Mouse (Mus musculus) E14TG2a.4 (cell line): ENCODE data around the gene Plxna2.

ENCODE experiments used
- H3K27me3 ChIP-seq: 2 replicates; pipeline ENCODE4 v1.6.1; 2014; ENCODE audit warnings: low read length, control low read depth; ENCODE audit not compliant: insufficient read depth
- H3K36me3 ChIP-seq: 2 replicates; pipeline ENCODE4 v1.6.1; 2014; ENCODE audit warnings: low read length, control low read depth; ENCODE audit not compliant: insufficient read depth
- H3K4me1 ChIP-seq: replicated peaks from 2 replicates; pipeline ENCODE4 v1.6.1; 2014; ENCODE audit warnings: low read depth, low read length, control low read depth
- H3K4me3 ChIP-seq: replicated peaks from 2 replicates; pipeline ENCODE4 v1.5.1; 2014; ENCODE audit warnings: mild to moderate bottlenecking, low read length
- H3K9me3 ChIP-seq: 2 replicates; pipeline ENCODE4 v1.6.1; 2014; ENCODE audit warnings: low read length, control low read depth
- CTCF ChIP-seq: conservative IDR thresholded peaks from 2 replicates; pipeline ENCODE4 v1.5.1; 2014; ENCODE audit warnings: low read length
- NANOG ChIP-seq: IDR thresholded peaks from 2 replicates; pipeline ENCODE4 v1.6.1; 2014; ENCODE audit warnings: borderline replicate concordance, low read length, mixed read lengths
- POU5F1 ChIP-seq: IDR thresholded peaks from 2 replicates; pipeline ENCODE4 v1.6.1; 2014; ENCODE audit warnings: low read length, borderline replicate concordance

Plxna2 gene

DNA sequence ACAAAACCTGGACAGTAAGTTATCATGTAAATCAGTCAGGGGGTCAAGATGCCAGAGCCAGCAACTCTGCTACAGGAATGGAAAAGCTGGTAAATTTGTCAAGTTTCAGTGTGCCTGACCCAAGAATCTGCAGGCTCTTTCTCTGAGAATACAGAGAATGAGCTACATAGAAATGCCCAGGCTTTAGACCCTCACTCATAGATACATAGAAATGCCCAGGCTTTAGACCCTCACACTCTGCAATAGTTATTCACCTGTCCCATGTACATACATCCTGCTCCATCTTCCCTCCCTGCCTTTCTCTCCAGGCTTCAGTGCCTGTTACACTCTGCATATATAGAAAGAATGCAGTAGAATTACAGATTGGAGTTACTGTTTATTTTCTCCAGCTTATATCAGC, 129.2 kb downstream of the Plxna2 start:
- H3K4me1 ChIP-seq = peaks cover 26% of the 10 kb centered on the region
- no peaks in the 10 kb centered on the region for H3K36me3 ChIP-seq
- no peak for TF ChIP-seq CTCF
- no peaks in the 10 kb centered on the region for H3K9me3 ChIP-seq
- H3K27me3 ChIP-seq = no peaks in the 10 kb centered on the region
- H3K4me3 ChIP-seq = no peak overlapping the region

DNA sequence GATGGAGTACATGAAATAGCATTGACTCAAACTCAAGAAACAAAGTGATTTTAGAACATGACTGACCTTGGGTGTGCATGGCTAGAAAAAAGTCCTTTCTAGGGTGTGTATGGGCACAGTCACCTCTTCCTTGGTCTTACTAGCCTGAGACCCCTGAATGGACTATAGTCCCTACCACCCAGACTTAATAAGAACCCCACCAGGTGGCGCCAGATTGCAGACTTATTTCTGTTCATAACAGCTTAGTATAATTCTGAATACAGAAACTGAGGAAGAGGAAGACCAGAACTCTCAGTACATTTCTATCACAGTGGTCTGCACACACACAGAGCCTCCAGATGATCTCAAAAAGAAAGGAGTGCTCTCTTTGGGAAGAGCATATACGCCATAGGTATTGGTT, 135.2 kb downstream of the Plxna2 start:
- TF ChIP-seq CTCF = peak; percentile 53
- no peak for TF ChIP-seq POU5F1
- H3K36me3 ChIP-seq = no peaks in the 10 kb centered on the region
- H3K4me3 ChIP-seq = no peak overlapping the region
- no peaks in the 10 kb centered on the region for H3K4me1 ChIP-seq
- no peaks in the 10 kb centered on the region for H3K9me3 ChIP-seq
- H3K27me3 ChIP-seq = no peaks in the 10 kb centered on the region

DNA sequence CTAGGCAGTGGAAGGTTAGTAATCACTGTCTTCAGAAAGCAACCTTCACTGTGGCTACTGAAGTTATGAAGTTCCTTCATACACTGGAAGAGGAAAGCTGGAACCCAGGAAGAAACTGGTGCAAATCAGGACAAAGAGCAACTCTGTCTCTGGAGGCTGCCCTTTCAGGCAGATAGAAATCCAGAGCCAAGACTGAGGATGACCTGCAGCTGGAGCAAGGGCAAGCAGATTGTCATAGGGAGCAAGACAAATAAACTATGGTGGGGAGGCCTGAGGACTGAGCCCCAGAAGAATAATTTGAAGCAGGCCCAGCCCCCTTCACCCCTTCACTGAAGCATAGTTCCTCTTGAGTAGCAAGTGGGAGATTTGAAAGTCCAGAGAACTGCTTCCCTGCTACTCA, 138.0 kb downstream of the Plxna2 start:
- H3K9me3 ChIP-seq = no peaks in the 10 kb centered on the region
- H3K27me3 ChIP-seq = no peaks in the 10 kb centered on the region
- H3K4me3 ChIP-seq = no peak overlapping the region
- no peak for TF ChIP-seq CTCF
- no peak for TF ChIP-seq POU5F1
- TF ChIP-seq NANOG = no peak
- no peaks in the 10 kb centered on the region for H3K4me1 ChIP-seq
- no peaks in the 10 kb centered on the region for H3K36me3 ChIP-seq

DNA sequence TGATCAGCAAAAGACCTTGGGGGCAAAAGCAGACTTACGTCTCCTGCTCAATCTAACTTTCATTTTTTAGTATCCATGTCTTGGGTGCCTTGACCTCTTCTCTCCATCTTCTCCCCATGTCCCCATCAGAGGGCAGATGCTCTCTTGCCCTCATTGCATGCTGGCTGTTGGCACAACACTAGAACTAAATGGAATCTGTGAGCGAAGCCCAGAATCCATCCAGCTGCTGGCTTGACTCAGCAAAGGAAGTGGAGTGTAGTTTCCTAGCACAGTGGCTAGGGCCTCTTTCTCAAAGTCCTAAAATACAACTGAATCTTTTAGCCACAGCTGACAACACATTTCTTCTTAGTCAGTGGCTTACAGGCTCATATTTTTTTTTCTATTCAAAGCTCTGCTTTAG, 138.4 kb downstream of the Plxna2 start:
- H3K27me3 ChIP-seq = no peaks in the 10 kb centered on the region
- no peak for TF ChIP-seq POU5F1
- TF ChIP-seq CTCF = no peak
- TF ChIP-seq NANOG = no peak
- no peaks in the 10 kb centered on the region for H3K9me3 ChIP-seq
- H3K36me3 ChIP-seq = no peaks in the 10 kb centered on the region
- H3K4me1 ChIP-seq = no peaks in the 10 kb centered on the region
- H3K4me3 ChIP-seq = no peak overlapping the region

DNA sequence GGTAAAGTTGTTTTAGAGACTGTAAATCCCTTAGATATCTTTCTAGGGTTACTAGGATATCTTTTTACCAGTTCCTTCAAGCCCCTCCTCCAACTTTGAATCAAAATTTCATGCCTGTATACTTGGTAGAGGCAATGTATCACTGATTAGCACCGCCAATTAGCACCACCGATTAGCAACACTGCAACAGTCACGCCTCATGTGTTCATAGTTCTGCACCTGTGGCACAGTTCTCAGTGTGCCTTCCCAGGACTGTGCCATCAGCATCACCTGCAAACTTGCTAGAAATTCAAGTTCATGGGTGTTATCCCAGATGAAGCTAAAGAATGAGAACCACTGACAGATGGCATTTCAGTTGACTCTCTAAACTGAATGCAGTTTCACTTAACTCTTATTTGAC, 138.8 kb downstream of the Plxna2 start:
- H3K36me3 ChIP-seq = no peaks in the 10 kb centered on the region
- TF ChIP-seq NANOG (no peak), POU5F1 (no peak)
- H3K9me3 ChIP-seq = no peaks in the 10 kb centered on the region

DNA sequence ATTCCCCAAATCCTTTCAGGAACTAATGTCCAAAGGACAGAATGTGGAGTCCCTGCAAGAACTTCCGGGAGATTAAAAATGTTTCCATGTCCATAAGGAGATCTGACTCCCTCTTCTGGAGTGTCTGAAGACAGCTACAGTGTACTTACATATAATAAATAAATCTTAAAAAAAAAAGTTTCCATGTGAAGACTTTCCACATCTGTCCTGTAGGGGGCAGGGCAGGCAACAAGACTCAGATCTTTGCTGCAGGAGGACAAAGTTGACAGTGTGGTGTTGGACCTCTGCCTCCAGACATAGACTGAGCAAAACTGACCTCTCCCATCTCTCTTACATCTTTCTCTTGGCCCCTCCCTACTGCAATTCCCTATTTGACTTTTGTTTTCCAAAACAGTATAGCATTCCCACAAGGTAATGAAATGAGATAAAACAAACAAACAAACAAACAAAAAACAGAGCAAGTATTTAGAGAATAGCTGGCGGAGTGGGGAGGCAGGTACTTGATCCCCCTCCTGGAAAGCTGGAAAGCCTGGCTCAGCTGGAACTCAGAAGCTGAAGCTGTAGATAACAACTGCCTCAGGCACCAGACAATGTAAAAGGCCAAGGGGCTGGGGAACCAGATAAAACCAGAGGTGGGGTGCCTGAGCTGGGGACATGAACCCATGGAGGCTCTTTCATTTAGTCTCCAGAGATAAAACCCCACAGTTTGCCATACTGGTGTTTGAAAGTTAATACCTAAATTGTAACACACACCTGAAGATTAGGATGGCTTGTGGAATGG, 143.6 kb downstream of the Plxna2 start:
- Histone ChIP-seq H3K4me1 (no peaks in the 10 kb centered on the region), H3K4me3 (no peak overlapping the region), H3K9me3 (no peaks in the 10 kb centered on the region), H3K27me3 (no peaks in the 10 kb centered on the region), H3K36me3 (no peaks in the 10 kb centered on the region)
- TF ChIP-seq NANOG (no peak), CTCF (peak; percentile 32; the same call in 1 of the 2 replicates)

More for the DNA sequence above, 138.8 kb downstream of the Plxna2 start:
- Histone ChIP-seq H3K4me1 (no peaks in the 10 kb centered on the region), H3K27me3 (no peaks in the 10 kb centered on the region), H3K4me3 (no peak overlapping the region)

DNA sequence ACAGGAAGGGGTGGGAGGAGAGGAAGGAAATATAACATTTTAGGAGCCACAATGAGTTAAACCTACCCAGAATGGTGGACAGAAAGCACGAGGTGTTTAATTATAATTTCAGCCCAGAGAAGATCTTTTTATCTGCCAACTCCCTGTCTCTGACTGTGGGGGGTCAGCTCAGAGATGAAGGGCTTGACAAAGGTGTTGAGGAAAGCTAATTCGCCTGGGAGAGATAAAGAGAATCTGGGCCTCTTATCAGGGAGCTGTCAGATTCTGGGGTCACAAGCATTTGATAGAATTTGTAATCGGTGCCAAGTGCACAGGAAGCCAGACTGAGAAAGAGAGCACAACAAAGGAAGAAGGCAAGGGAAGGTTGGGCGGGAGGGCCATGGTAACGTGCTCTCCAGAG, 144.9 kb downstream of the Plxna2 start:
- Histone ChIP-seq H3K4me1 (no peaks in the 10 kb centered on the region), H3K36me3 (no peaks in the 10 kb centered on the region), H3K4me3 (no peak overlapping the region), H3K9me3 (no peaks in the 10 kb centered on the region), H3K27me3 (no peaks in the 10 kb centered on the region)
- TF ChIP-seq POU5F1 (no peak), NANOG (no peak), CTCF (no peak)

DNA sequence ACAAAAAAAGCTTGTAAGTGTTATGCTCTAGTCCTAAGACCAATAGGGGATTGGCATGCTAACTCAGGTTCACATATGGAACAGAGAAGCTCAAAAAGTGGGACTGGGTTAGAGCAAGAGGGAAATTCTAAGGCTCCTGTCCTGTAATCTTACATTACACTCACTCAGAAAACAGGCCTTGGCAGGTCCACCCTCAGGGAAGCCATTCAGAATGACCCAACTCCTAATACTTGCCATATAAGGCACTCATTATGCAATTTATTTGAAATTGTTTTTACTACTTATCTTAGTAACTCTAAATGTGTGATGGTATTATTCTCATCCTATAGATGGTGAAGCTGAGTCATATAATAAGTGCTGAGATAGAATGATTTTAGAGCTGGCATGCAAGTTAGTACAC, 146.9 kb downstream of the Plxna2 start:
- Histone ChIP-seq H3K36me3 (no peaks in the 10 kb centered on the region), H3K4me3 (no peak overlapping the region), H3K9me3 (no peaks in the 10 kb centered on the region), H3K27me3 (no peaks in the 10 kb centered on the region), H3K4me1 (no peaks in the 10 kb centered on the region)
- TF ChIP-seq CTCF = no peak
- no peak for TF ChIP-seq POU5F1
- TF ChIP-seq NANOG = no peak

DNA sequence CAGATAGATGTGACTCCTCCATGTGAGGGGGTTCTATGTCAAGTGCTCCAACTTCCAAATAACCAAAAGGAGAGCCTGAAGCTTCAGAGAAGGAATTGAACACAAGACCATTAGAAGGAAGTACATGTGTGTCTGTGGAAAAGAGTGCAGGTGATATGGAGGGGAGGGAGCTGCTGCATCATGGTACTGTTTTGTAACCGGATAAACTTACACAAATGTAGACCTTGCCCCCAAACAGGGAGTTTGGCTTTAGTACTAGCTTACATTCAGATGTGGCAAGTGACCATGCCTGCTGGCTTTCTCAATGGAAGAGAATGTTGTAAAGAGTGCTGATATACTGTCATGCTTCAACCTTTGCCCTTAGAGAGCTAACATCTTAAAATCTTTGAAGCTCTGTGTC, 150.8 kb downstream of the Plxna2 start:
- H3K36me3 ChIP-seq = no peaks in the 10 kb centered on the region
- no peak overlapping the region for H3K4me3 ChIP-seq
- H3K4me1 ChIP-seq = no peaks in the 10 kb centered on the region
- no peaks in the 10 kb centered on the region for H3K27me3 ChIP-seq
- no peak for TF ChIP-seq CTCF
- TF ChIP-seq NANOG = no peak
- no peak for TF ChIP-seq POU5F1
- H3K9me3 ChIP-seq = no peaks in the 10 kb centered on the region
